Mouse (Mus musculus) lung, embryonic 15.5 days (tissue): Measurements from ENCODE around the gene Srsf2. TPM values are rescaled to one million over a fixed set of nuclear protein-coding genes. Genes with fewer than 3 reads are reported as not detected.

Experiments used
- ATAC-seq: fragments of 200-750 bp; cut with Nextera tagmentation; 2 replicates; pipeline ENCODE4 v1.8.0; 2017; ENCODE audit warnings: moderate number of reproducible peaks, borderline replicate concordance; ENCODE audit not compliant: low FRiP score, low TSS enrichment; ENCODE audit errors: extremely low read depth
- H3K27ac ChIP-seq: fragments of 300-500 bp; sonication (generic); 2 replicates; pipeline ENCODE4 v1.5.1; 2015; ENCODE audit warnings: moderate library complexity, mild to moderate bottlenecking, inconsistent platforms
- H3K27me3 ChIP-seq: fragments of 300-500 bp; sonication (generic); 2 replicates; pipeline ENCODE4 v1.6.1; 2015; ENCODE audit warnings: inconsistent platforms
- H3K36me3 ChIP-seq: fragments of 300-500 bp; sonication (generic); 2 replicates; pipeline ENCODE4 v1.6.1; 2015; ENCODE audit warnings: inconsistent platforms
- H3K4me1 ChIP-seq: fragments of 300-500 bp; sonication (generic); 2 replicates; pipeline ENCODE4 v1.6.1; 2015; ENCODE audit warnings: inconsistent platforms
- H3K4me2 ChIP-seq: fragments of 300-500 bp; sonication (generic); 2 replicates; pipeline ENCODE4 v1.6.1; 2015; ENCODE audit warnings: inconsistent platforms, mild to moderate bottlenecking, moderate library complexity
- H3K4me3 ChIP-seq: fragments of 300-500 bp; sonication (generic); 2 replicates; pipeline ENCODE4 v1.5.1; 2015; ENCODE audit warnings: mild to moderate bottlenecking, inconsistent platforms
- H3K9ac ChIP-seq: fragments of 300-500 bp; sonication (generic); 2 replicates; pipeline ENCODE4 v1.6.1; 2015; ENCODE audit warnings: inconsistent platforms
- H3K9me3 ChIP-seq: fragments of 300-500 bp; sonication (generic); 2 replicates; pipeline ENCODE4 v1.6.1; 2016; ENCODE audit warnings: inconsistent platforms
- WGBS: fragments of 180-500 bp; shearing (Covaris S2); methylation state at CpG from one replicate; pipeline ENCODE4 v1.1.7; 2015; 5-methylcytosine and 5-hydroxymethylcytosine counted together
- polyA plus RNA-seq: library from polyadenylated mRNA; unstranded; fragments of >200 nt; fragmentation: Nextera tagmentation; extraction: Ambion mirVana; gene quantifications from 2 replicates; pipeline ENCODE4 v1.2.1, GENCODE M21; 2015

Srsf2 gene
- polyA plus RNA-seq, 1 experiment from 2014 or later = 876 TPM

DNA sequence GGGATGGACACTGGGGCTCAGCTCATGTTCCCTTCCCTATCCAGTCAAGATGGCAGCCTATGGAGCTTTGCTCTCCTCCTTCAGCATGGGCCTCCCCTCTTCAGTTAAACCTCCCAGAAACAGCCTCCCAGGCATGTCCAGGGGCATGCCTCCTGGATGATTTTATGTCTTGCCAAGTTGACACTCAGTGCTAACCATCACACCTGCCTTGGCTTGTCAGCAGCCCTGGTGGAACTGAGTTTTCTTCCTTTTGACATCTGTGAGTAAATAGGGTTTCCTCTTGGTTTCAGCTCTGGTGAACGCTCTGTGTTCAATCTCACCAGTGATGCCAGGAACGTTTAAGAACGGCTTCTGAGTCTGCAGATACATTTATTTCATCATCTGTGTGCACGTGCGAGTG lies 50.2 kb downstream of the Srsf2 start:
- H3K9me3 ChIP-seq = no peaks in the 10 kb centered on the region
- no peaks in the 10 kb centered on the region for H3K36me3 ChIP-seq
- H3K4me1 ChIP-seq = peaks cover 6% of the 10 kb centered on the region; the same call in 1 of the 2 replicates
- H3K27ac ChIP-seq = no peak overlapping the region
- no peak for ATAC-seq
- no peak overlapping the region for H3K4me2 ChIP-seq
- no peak overlapping the region for H3K4me3 ChIP-seq
- H3K27me3 ChIP-seq = no peaks in the 10 kb centered on the region
- no peak overlapping the region for H3K9ac ChIP-seq
- 79% methylated on average over 5 of the region's 5 CpGs for WGBS

GRCm38 (mm10) chr11:116801106-116801505 lies 51.8 kb downstream of the Srsf2 start:
- H3K9ac ChIP-seq = no peak overlapping the region
- no peaks in the 10 kb centered on the region for H3K36me3 ChIP-seq
- H3K4me3 ChIP-seq = no peak overlapping the region
- H3K4me1 ChIP-seq = 0 out of 2 replicates have a peak, but pooled peaks cover 3% of the 10 kb centered on the region
- H3K4me2 ChIP-seq = no peak overlapping the region
- no peaks in the 10 kb centered on the region for H3K27me3 ChIP-seq
- no peaks in the 10 kb centered on the region for H3K9me3 ChIP-seq
- no peak for ATAC-seq
- no peak overlapping the region for H3K27ac ChIP-seq
- WGBS = 61% methylated on average over 5 of the region's 5 CpGs

Other genes starting within 250 kb of the Srsf2 start
- gene Rhbdf2, start 226.1 kb downstream of the Srsf2 start, polyA plus RNA-seq = 12.5 and 13.5 TPM in 2 replicates
- gene Prcd, start 199.6 kb downstream of the Srsf2 start, polyA plus RNA-seq = 1.8 and 3.2 TPM in 2 replicates
- 11.2 and 11.9 TPM in 2 replicates for gene Cygb, start 198.8 kb downstream of the Srsf2 start, polyA plus RNA-seq
- not detected in 2 replicates for gene St6galnac1, start 77.6 kb downstream of the Srsf2 start, polyA plus RNA-seq
- 18.8 and 19.0 TPM in 2 replicates for gene Mxra7, start 25.0 kb downstream of the Srsf2 start, polyA plus RNA-seq
- 61.3 and 61.9 TPM in 2 replicates for gene Mettl23, start 9.8 kb downstream of the Srsf2 start, polyA plus RNA-seq
- gene Jmjd6, start 9.6 kb downstream of the Srsf2 start, polyA plus RNA-seq = 64.2 and 65.7 TPM in 2 replicates
- gene Mfsd11, start 654 bp downstream of the Srsf2 start, polyA plus RNA-seq = 30.3 and 30.5 TPM in 2 replicates
- gene Mgat5b, start 65.8 kb upstream of the Srsf2 start, polyA plus RNA-seq = 0.35 and 0.69 TPM in 2 replicates